Mouse (Mus musculus) hindbrain, postnatal 0 days (tissue): Measurements from ENCODE around the gene Klhl36. TPM values are rescaled to one million over a fixed set of nuclear protein-coding genes. Genes with fewer than 3 reads are reported as not detected.
A peak's percentile ranks its signal among the peaks of the same experiment; 100 is the strongest.

Experiments used
- ATAC-seq: fragments of 200-750 bp; cut with Nextera tagmentation; 2 replicates; pipeline ENCODE4 v1.8.0; 2017; ENCODE audit warnings: mild to moderate bottlenecking, moderate TSS enrichment, moderate library complexity
- DNase-seq: peaks from one replicate; pipeline ENCODE4 v3.0.0-alpha.2; 2015; ENCODE audit warnings: low spot score
- H3K27ac ChIP-seq: fragments of 300-500 bp; sonication (generic); 2 replicates; pipeline ENCODE4 v1.5.1; 2014; ENCODE audit warnings: mild to moderate bottlenecking
- H3K27me3 ChIP-seq: fragments of 300-500 bp; sonication (generic); 2 replicates; pipeline ENCODE4 v1.6.1; 2014; ENCODE audit warnings: low read length, mixed read lengths; ENCODE audit not compliant: insufficient read depth
- H3K36me3 ChIP-seq: fragments of 300-500 bp; sonication (generic); 2 replicates; pipeline ENCODE4 v1.6.1; 2014; ENCODE audit warnings: low read length, mixed read lengths; ENCODE audit not compliant: insufficient read depth
- H3K4me1 ChIP-seq: fragments of 300-500 bp; sonication (generic); 2 replicates; pipeline ENCODE4 v1.6.1; 2014; ENCODE audit warnings: antibody characterized with exemption, low read length, mixed read lengths; ENCODE audit not compliant: insufficient read depth
- H3K4me2 ChIP-seq: fragments of 300-500 bp; sonication (generic); 2 replicates; pipeline ENCODE4 v1.6.1; 2014; ENCODE audit warnings: low read depth, mild to moderate bottlenecking, low read length, moderate library complexity, mixed read lengths
- H3K4me3 ChIP-seq: fragments of 300-500 bp; sonication (generic); 2 replicates; pipeline ENCODE4 v1.5.1; 2014; ENCODE audit warnings: low read length
- H3K9ac ChIP-seq: fragments of 300-500 bp; sonication (generic); replicated peaks from 2 replicates; pipeline ENCODE4 v1.6.1; 2014; ENCODE audit warnings: mild to moderate bottlenecking, low read length, moderate library complexity, mixed read lengths
- H3K9me3 ChIP-seq: fragments of 300-500 bp; sonication (generic); 2 replicates; pipeline ENCODE4 v1.6.1; 2016; ENCODE audit warnings: low read length, mixed read lengths
- CTCF ChIP-seq: IDR thresholded peaks from 2 replicates; pipeline ENCODE4 v1.5.1; 2016; ENCODE audit warnings: antibody characterized with exemption, control low read depth, low read depth
- WGBS: fragments of 180-500 bp; shearing (Covaris S2); extraction: QIAGEN DNeasy Blood & Tissue Kit; methylation state at CpG from one replicate; pipeline ENCODE4 v1.1.7; 2014; 5-methylcytosine and 5-hydroxymethylcytosine counted together
- polyA plus RNA-seq: library from polyadenylated mRNA; unstranded; fragments of >200 nt; fragmentation: Nextera tagmentation; extraction: Ambion mirVana; gene quantifications from 2 replicates; pipeline ENCODE4 v1.2.1, GENCODE M21; 2015
- total RNA-seq: library from RNA; depleted of rRNA; stranded (reverse); fragments of >200 nt; gene quantifications from 2 replicates; pipeline ENCODE4 v1.2.3, GENCODE M21; 2014; rRNA removed

The Klhl36 gene
- total RNA-seq (36.6 and 37.3 TPM in 2 replicates), polyA plus RNA-seq (20.6 and 22.0 TPM in 2 replicates)

- Histone ChIP-seq H3K27ac (peak within 1 kb of the TSS; percentile 76), H3K4me3 (peak within 1 kb of the TSS; percentile 88), H3K4me1 (no peaks in the 10 kb centered on the region), H3K36me3 (no peaks in the 10 kb centered on the region), H3K4me2 (peak within 1 kb of the TSS; percentile 93), H3K9me3 (no peaks in the 10 kb centered on the region), H3K9ac (peak within 1 kb of the TSS; percentile 84), H3K27me3 (no peaks in the 10 kb centered on the region)
- 2% methylated on average over 35 of the region's 35 CpGs for WGBS
- peak; percentile 96 for ATAC-seq
- no peak for TF ChIP-seq CTCF
- DNase-seq = peak; percentile 96
These were observed at the start of gene Klhl36 for GRCm38 (mm10) chr8:119861706-119862389. Klhl36 (plus strand) TSS chr8:119862266.

GRCm38 (mm10) chr8:119812650-119813431, 49.2 kb upstream of the Klhl36 start:
- H3K9ac ChIP-seq = no peak overlapping the region
- H3K4me3 ChIP-seq = no peak overlapping the region
- TF ChIP-seq CTCF = no peak
- H3K36me3 ChIP-seq = peaks cover 5% of the 10 kb centered on the region
- WGBS = 77% methylated on average over 12 of the region's 12 CpGs
- no peaks in the 10 kb centered on the region for H3K27me3 ChIP-seq
- H3K4me2 ChIP-seq = no peak overlapping the region
- DNase-seq = no peak
- no peak for ATAC-seq
- H3K27ac ChIP-seq = no peak overlapping the region
- no peaks in the 10 kb centered on the region for H3K9me3 ChIP-seq
- peaks cover 17% of the 10 kb centered on the region for H3K4me1 ChIP-seq

- Histone ChIP-seq H3K9me3 (no peaks in the 10 kb centered on the region), H3K4me3 (no peak overlapping the region), H3K4me1 (peaks cover 6% of the 10 kb centered on the region; the same call in 1 of the 2 replicates), H3K27me3 (no peaks in the 10 kb centered on the region), H3K27ac (peak overlapping the region; percentile 20; the same call in 1 of the 2 replicates), H3K9ac (no peak overlapping the region), H3K36me3 (no peaks in the 10 kb centered on the region; the same call in 1 of the 2 replicates), H3K4me2 (no peak overlapping the region)
- WGBS = 58% methylated on average over 6 of the region's 6 CpGs
- ATAC-seq = no peak
- no peak for DNase-seq
- TF ChIP-seq CTCF = no peak
These were observed 45.8 kb upstream of the Klhl36 start for GRCm38 (mm10) chr8:119816219-119816618.

- no peaks in the 10 kb centered on the region for H3K27me3 ChIP-seq
- 36% methylated on average over 12 of the region's 12 CpGs for whole genome bisulfite sequencing
- no peak overlapping the region; the same call in 1 of the 2 replicates for H3K27ac ChIP-seq
- H3K36me3 ChIP-seq = no peaks in the 10 kb centered on the region; the same call in 1 of the 2 replicates
- no peak for TF ChIP-seq CTCF
- H3K9ac ChIP-seq = no peak overlapping the region
- no peaks in the 10 kb centered on the region for H3K9me3 ChIP-seq
- ATAC-seq (no peak), DNase-seq (no peak)
- H3K4me1 ChIP-seq = peaks cover 6% of the 10 kb centered on the region; the same call in 1 of the 2 replicates
- H3K4me3 ChIP-seq = no peak overlapping the region
- no peak overlapping the region for H3K4me2 ChIP-seq
These were observed 44.6 kb upstream of the Klhl36 start for GRCm38 (mm10) chr8:119817446-119817845.

GRCm38 (mm10) chr8:119819316-119819715, 42.8 kb upstream of the Klhl36 start:
- TF ChIP-seq CTCF = no peak
- H3K9me3 ChIP-seq = no peaks in the 10 kb centered on the region
- peak; percentile 44; the same call in 1 of the 2 replicates for ATAC-seq
- no peak overlapping the region for H3K4me3 ChIP-seq
- 38% methylated on average over 7 of the region's 7 CpGs for WGBS
- no peak overlapping the region for H3K9ac ChIP-seq
- no peak overlapping the region for H3K4me2 ChIP-seq
- no peaks in the 10 kb centered on the region; the same call in 1 of the 2 replicates for H3K36me3 ChIP-seq
- H3K27me3 ChIP-seq = no peaks in the 10 kb centered on the region
- no peak overlapping the region; the same call in 1 of the 2 replicates for H3K27ac ChIP-seq
- peaks cover 8% of the 10 kb centered on the region; the same call in 1 of the 2 replicates for H3K4me1 ChIP-seq
- no peak for DNase-seq

- Histone ChIP-seq H3K4me3 (no peak overlapping the region), H3K36me3 (no peaks in the 10 kb centered on the region; the same call in 1 of the 2 replicates), H3K27ac (no peak overlapping the region), H3K27me3 (no peaks in the 10 kb centered on the region), H3K9ac (no peak overlapping the region), H3K4me1 (peaks cover 8% of the 10 kb centered on the region; the same call in 1 of the 2 replicates), H3K4me2 (no peak overlapping the region), H3K9me3 (no peaks in the 10 kb centered on the region)
- ATAC-seq = no peak
- TF ChIP-seq CTCF = no peak
- no peak for DNase-seq
- 89% methylated on average over 8 of the region's 8 CpGs for WGBS
These were observed 42.1 kb upstream of the Klhl36 start for GRCm38 (mm10) chr8:119819976-119820375.
